18 mouse cellular contexts compared by ENCODE assay signal in the genomic region with DNA sequence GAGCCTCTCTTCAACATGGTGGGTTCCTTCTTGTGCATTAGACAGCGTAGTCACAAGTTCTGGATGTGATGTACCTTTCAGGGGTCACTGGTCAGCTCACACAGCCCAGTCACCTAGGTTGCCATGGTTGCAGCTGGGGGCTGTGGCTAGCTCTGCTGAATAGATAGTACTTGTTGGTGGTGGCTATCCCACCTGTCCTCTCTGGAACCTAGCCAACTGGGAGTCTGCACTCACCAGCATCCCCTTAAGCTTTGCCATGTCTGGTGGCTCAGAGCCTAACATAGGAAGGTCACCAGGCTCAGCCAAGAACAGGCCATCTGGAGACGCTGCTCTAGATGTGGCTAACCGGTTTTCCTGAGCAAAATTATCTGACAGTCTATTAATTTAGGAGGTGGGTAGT. TPM values are rescaled to one million over a fixed set of nuclear protein-coding genes. Genes with fewer than 3 reads are reported as not detected.
DNase-seq lines count a peak whose midpoint lies in the region; ATAC-seq and TF ChIP-seq lines count a peak whose summit lies in the region.
"Had no signal": no experiment of that assay in that cellular context is flagged by ENCODE, and none has a peak within 500 bp of the region (broad histone marks: within the 10 kb centered on the region; RNA-seq: fewer than 3 reads in every experiment).

No protein-coding gene starts in this region.

- no peak for TF ChIP-seq EP300 in liver, postnatal 0 days (IDR thresholded peaks at IDR 0.05; ENCODE audit: low read depth)

- 0 out of 2 replicates have a peak overlapping the region, but pooled peaks have one; percentile 22 for H3K9ac ChIP-seq in liver, embryonic 13.5 days
- H3K9ac ChIP-seq in liver, postnatal 0 days (replicated peaks), result no peak overlapping the region
- H3K9ac ChIP-seq in embryonic facial prominence, embryonic 12.5 days, result no peak overlapping the region; the same call in 1 of the 2 replicates
- H3K9ac ChIP-seq: intestine, embryonic 15.5 days; lung, embryonic 14.5 days; stomach, embryonic 15.5 days had no signal

- no peak for ATAC-seq in liver, embryonic 13.5 days (ENCODE audit: low read depth)
- no peak for ATAC-seq in liver, postnatal 0 days
- no peak for ATAC-seq in embryonic facial prominence, embryonic 12.5 days (ENCODE audit: insufficient number of reproducible peaks, insufficient read depth, low FRiP score, low TSS enrichment)
- ATAC-seq: intestine, embryonic 15.5 days; midbrain, embryonic 16.5 days had no signal

- no peak overlapping the region for H3K4me2 ChIP-seq in liver, embryonic 13.5 days
- no peak overlapping the region for H3K4me2 ChIP-seq in liver, postnatal 0 days (ENCODE audit: low read depth, low read length)
- H3K4me2 ChIP-seq in embryonic facial prominence, embryonic 12.5 days (replicated peaks), result no peak overlapping the region
- H3K4me2 ChIP-seq: intestine, embryonic 15.5 days; lung, embryonic 14.5 days; stomach, embryonic 15.5 days had no signal

- H3K27ac ChIP-seq in heart, embryonic 10.5 days, result 0 out of 2 replicates have a peak overlapping the region, but pooled peaks have one; percentile 43
- H3K27ac ChIP-seq in liver, embryonic 13.5 days, result 0 out of 2 replicates have a peak overlapping the region, but pooled peaks have one; percentile 34
- H3K27ac ChIP-seq in liver, postnatal 0 days (ENCODE audit: low read depth), result no peak overlapping the region
- H3K27ac ChIP-seq in cerebellum, adult 2 months (ENCODE audit: insufficient read depth, low read length), result no peak overlapping the region
- H3K27ac ChIP-seq in embryonic facial prominence, embryonic 12.5 days, result 0 out of 2 replicates have a peak overlapping the region, but pooled peaks have one; percentile 23
- H3K27ac ChIP-seq: intestine, embryonic 15.5 days; stomach, embryonic 15.5 days had no signal

- TF ChIP-seq POLR2A in cerebellum, adult 2 months (IDR thresholded peaks at IDR 0.05; ENCODE audit: borderline replicate concordance, insufficient read depth, low read length), result no peak

- 0 out of 2 replicates have a peak, but pooled peaks cover 9% of the 10 kb centered on the region for H3K27me3 ChIP-seq in heart, embryonic 10.5 days (ENCODE audit: insufficient read depth, poor library complexity, severe bottlenecking)
- peaks cover 31% of the 10 kb centered on the region for H3K27me3 ChIP-seq in liver, embryonic 13.5 days
- H3K27me3 ChIP-seq in liver, postnatal 0 days (ENCODE audit: insufficient read depth, low read length), result no peaks in the 10 kb centered on the region
- no peaks in the 10 kb centered on the region for H3K27me3 ChIP-seq in cerebellum, adult 2 months (ENCODE audit: control insufficient read depth, insufficient read depth, low read length)
- no peaks in the 10 kb centered on the region for H3K27me3 ChIP-seq in embryonic facial prominence, embryonic 12.5 days
- H3K27me3 ChIP-seq: intestine, embryonic 15.5 days; stomach, embryonic 15.5 days had no signal

- no peak for DNase-seq in heart, embryonic 10.5 days (ENCODE audit: low spot score)
- DNase-seq in heart, adult 8-10 months (ENCODE audit: low spot score), result no peak
- no peak for DNase-seq in liver, embryonic 13.5 days
- no peak for DNase-seq in liver, postnatal 0 days
- DNase-seq in cerebellum, adult 2 months, result peak; percentile 22 to 73
- DNase-seq in layer of hippocampus, postnatal 14 days (ENCODE audit: low spot score in 2 of 2), result no peak
- DNase-seq in urinary bladder, postnatal 25 days (ENCODE audit: low spot score), result no peak
- DNase-seq: adrenal gland, postnatal 25 days; heart, postnatal 14 days; layer of hippocampus, adult 9-11 months; liver; right cerebral cortex, adult 18-20 months had no signal

- peaks cover 44% of the 10 kb centered on the region for H3K4me1 ChIP-seq in heart, embryonic 10.5 days
- peaks cover 57% of the 10 kb centered on the region for H3K4me1 ChIP-seq in liver, embryonic 13.5 days (replicated peaks)
- peaks cover 13% of the 10 kb centered on the region for H3K4me1 ChIP-seq in liver, postnatal 0 days (ENCODE audit: insufficient read depth)
- H3K4me1 ChIP-seq in cerebellum, adult 2 months (ENCODE audit: control insufficient read depth, insufficient read depth, low read length), result peaks cover 11% of the 10 kb centered on the region
- peaks cover 21% of the 10 kb centered on the region for H3K4me1 ChIP-seq in embryonic facial prominence, embryonic 12.5 days
- H3K4me1 ChIP-seq: stomach, embryonic 15.5 days had no signal

- 77% methylated on average over 3 of the region's 3 CpGs for WGBS in heart, embryonic 10.5 days
- 73% methylated on average over 3 of the region's 3 CpGs for WGBS in liver, embryonic 13.5 days (ENCODE audit: insufficient replicate concordance)
- WGBS in liver, postnatal 0 days (ENCODE audit: insufficient replicate concordance), result 78% methylated on average over 3 of the region's 3 CpGs
- WGBS in cerebellum, adult 2 months, result 19% methylated on average over 3 of the region's 3 CpGs
- 46% methylated on average over 3 of the region's 3 CpGs for WGBS in embryonic facial prominence, embryonic 12.5 days

- H3K9me3 ChIP-seq in heart, embryonic 10.5 days, result no peaks in the 10 kb centered on the region
- H3K9me3 ChIP-seq in liver, embryonic 13.5 days (replicated peaks), result no peaks in the 10 kb centered on the region
- no peaks in the 10 kb centered on the region for H3K9me3 ChIP-seq in liver, postnatal 0 days (ENCODE audit: low read length)
- no peaks in the 10 kb centered on the region for H3K9me3 ChIP-seq in embryonic facial prominence, embryonic 12.5 days
- H3K9me3 ChIP-seq: intestine, embryonic 15.5 days; stomach, embryonic 15.5 days had no signal

- H3K36me3 ChIP-seq in heart, embryonic 10.5 days, result no peaks in the 10 kb centered on the region
- H3K36me3 ChIP-seq in liver, embryonic 13.5 days, result no peaks in the 10 kb centered on the region
- H3K36me3 ChIP-seq in liver, postnatal 0 days (replicated peaks; ENCODE audit: insufficient read depth, low read length), result no peaks in the 10 kb centered on the region
- H3K36me3 ChIP-seq in embryonic facial prominence, embryonic 12.5 days, result no peaks in the 10 kb centered on the region
- H3K36me3 ChIP-seq: intestine, embryonic 15.5 days; stomach, embryonic 15.5 days had no signal

- H3K4me3 ChIP-seq in heart, embryonic 10.5 days, result no peak overlapping the region
- no peak overlapping the region for H3K4me3 ChIP-seq in liver, embryonic 13.5 days (replicated peaks)
- no peak overlapping the region for H3K4me3 ChIP-seq in liver, postnatal 0 days (ENCODE audit: low read depth, low read length)
- no peak overlapping the region for H3K4me3 ChIP-seq in cerebellum, adult 2 months (replicated peaks; ENCODE audit: insufficient read depth, low read depth, low read length)
- no peak overlapping the region for H3K4me3 ChIP-seq in embryonic facial prominence, embryonic 12.5 days
- H3K4me3 ChIP-seq: intestine, embryonic 15.5 days; stomach, embryonic 15.5 days had no signal

- no peak for TF ChIP-seq CTCF in liver, postnatal 0 days (IDR thresholded peaks at IDR 0.05; ENCODE audit: low read depth)
- TF ChIP-seq CTCF in cerebellum, adult 2 months (IDR thresholded peaks at IDR 0.05; ENCODE audit: borderline replicate concordance, insufficient read depth, low read depth, low read length), result no peak

RNA-seq across cellular contexts. Expression of gene Ackr3, which starts 47.4 kb away (rescaled TPM):
- polyA plus RNA-seq in heart, embryonic 10.5 days (2016; fragmentation: Nextera tagmentation; extraction: Ambion mirVana), result 24.7 and 25.5 TPM in 2 replicates
- total RNA-seq in heart, adult 8-10 months (2022), result 10 to 100 TPM; 46.3 to 71.9 (median 54.9) TPM
- polyA plus RNA-seq in liver, embryonic 13.5 days (2015; fragmentation: Nextera tagmentation; extraction: Ambion mirVana), result 2.8 and 3.5 TPM in 2 replicates
- polyA plus RNA-seq in liver, postnatal 0 days (2015; fragmentation: Nextera tagmentation; extraction: Ambion mirVana), result 2.3 and 2.5 TPM in 2 replicates
- polyA plus RNA-seq in cerebellum, adult 2 months (2012; rRNA removed), result 16.0 and 17.3 TPM in 2 replicates
- polyA plus RNA-seq in embryonic facial prominence, embryonic 12.5 days (2016; fragmentation: Nextera tagmentation; extraction: Ambion mirVana), result 42.7 and 45.3 TPM in 2 replicates
- total RNA-seq in layer of hippocampus, postnatal 14 days (2021), result 10 to 100 TPM; 10.9 to 14.5 TPM
- total RNA-seq: granulocyte monocyte progenitor cell, adult 5-6 weeks had no signal

Comparison
In these comparisons a context has a peak if more than half of its experiments do, and no peak if none do; other contexts are left out.
1. H3K27ac ChIP-seq: peak in heart, embryonic 10.5 days (single experiment), liver, embryonic 13.5 days (single experiment) and embryonic facial prominence, embryonic 12.5 days (single experiment); none in liver, postnatal 0 days (single experiment) and cerebellum, adult 2 months (single experiment).
2. DNase-seq: peak in cerebellum, adult 2 months (2 of 2); none in heart, embryonic 10.5 days (single experiment), heart, adult 8-10 months (single experiment), liver, embryonic 13.5 days (single experiment), liver, postnatal 0 days (single experiment), layer of hippocampus, postnatal 14 days (0 of 2) and urinary bladder, postnatal 25 days (single experiment).